Mouse (Mus musculus) olfactory bulb, adult 2 months (tissue): ENCODE measurements around the gene Opalin. TPM values are rescaled to one million over a fixed set of nuclear protein-coding genes. Genes with fewer than 3 reads are reported as not detected.

Experiments
- H3K27ac ChIP-seq: fragments of 200-500 bp; 2 replicates; pipeline ENCODE4 v1.5.1; 2012; ENCODE audit warnings: low read depth, low read length; ENCODE audit not compliant: insufficient read depth
- H3K4me1 ChIP-seq: fragments of 200-500 bp; 2 replicates; pipeline ENCODE4 v1.6.1; 2012; ENCODE audit warnings: low read length; ENCODE audit not compliant: control insufficient read depth, insufficient read depth
- H3K4me3 ChIP-seq: fragments of 200-500 bp; 2 replicates; pipeline ENCODE4 v1.5.1; 2012; ENCODE audit warnings: mild to moderate bottlenecking, low read depth, low read length, moderate library complexity; ENCODE audit not compliant: insufficient read depth
- CTCF ChIP-seq: fragments of 200-500 bp; IDR thresholded peaks from 2 replicates; pipeline ENCODE4 v1.5.1; 2012; ENCODE audit warnings: low read depth, mild to moderate bottlenecking, low read length, moderate library complexity; ENCODE audit not compliant: insufficient read depth
- POLR2A ChIP-seq: fragments of 200-500 bp; IDR thresholded peaks from 2 replicates; pipeline ENCODE4 v1.6.1; 2012; ENCODE audit warnings: mild to moderate bottlenecking, low read depth, low read length, moderate library complexity; ENCODE audit not compliant: insufficient read depth
- WGBS: fragments of 180-500 bp; shearing (Covaris S2); methylation state at CpG from one replicate; pipeline ENCODE4 v1.1.7; 2018; 5-methylcytosine and 5-hydroxymethylcytosine counted together
- polyA plus RNA-seq: library from polyadenylated mRNA; stranded (reverse); fragments of >200 nt; gene quantifications from 2 replicates; pipeline ENCODE4 v1.2.4, GENCODE M21; 2012; ENCODE audit warnings: low replicate concordance; ENCODE audit not compliant: missing spikeins, insufficient read depth, insufficient read length

The Opalin gene
- polyA plus RNA-seq, 1 experiment = not detected

- Histone ChIP-seq H3K4me3 (no peak overlapping the region), H3K27ac (no peak overlapping the region), H3K4me1 (no peaks in the 10 kb centered on the region; the same call in 1 of the 2 replicates)
- TF ChIP-seq POLR2A (no peak), CTCF (no peak)
- WGBS = 7% methylated on average over 2 of the region's 2 CpGs
Measured at GRCm38 (mm10) chr19:41086700-41087099, 9.8 kb upstream of the Opalin start.

GRCm38 (mm10) chr19:41086289-41086688 lies 9.4 kb upstream of the Opalin start:
- Histone ChIP-seq H3K27ac (no peak overlapping the region), H3K4me1 (peaks cover 4% of the 10 kb centered on the region), H3K4me3 (no peak overlapping the region)
- 94% methylated on average over 6 of the region's 6 CpGs for WGBS
- TF ChIP-seq POLR2A = no peak
- no peak for TF ChIP-seq CTCF

GRCm38 (mm10) chr19:41083646-41084045 lies 6.7 kb upstream of the Opalin start:
- Histone ChIP-seq H3K4me3 (no peak overlapping the region), H3K4me1 (peaks cover 4% of the 10 kb centered on the region), H3K27ac (no peak overlapping the region)
- TF ChIP-seq POLR2A (no peak), CTCF (no peak)
- 91% methylated on average over 14 of the region's 14 CpGs for WGBS

GRCm38 (mm10) chr19:41081589-41081988 lies 4.7 kb upstream of the Opalin start:
- Histone ChIP-seq H3K27ac (no peak overlapping the region), H3K4me3 (no peak overlapping the region), H3K4me1 (peaks cover 4% of the 10 kb centered on the region)
- no peak for TF ChIP-seq POLR2A
- WGBS = 40% methylated on average over 3 of the region's 3 CpGs

- TF ChIP-seq CTCF (no peak), POLR2A (no peak)
- H3K4me1 ChIP-seq = no peaks in the 10 kb centered on the region
- no peak overlapping the region for H3K27ac ChIP-seq
- 91% methylated on average over 14 of the region's 14 CpGs for WGBS
- no peak overlapping the region for H3K4me3 ChIP-seq
Measured at GRCm38 (mm10) chr19:41073746-41074455, 3.0 kb downstream of the Opalin start.

- no peak overlapping the region for H3K4me3 ChIP-seq
- no peak overlapping the region for H3K27ac ChIP-seq
- 4% methylated on average over 8 of the region's 8 CpGs for WGBS
- TF ChIP-seq CTCF (peak; percentile 95), POLR2A (no peak)
- no peaks in the 10 kb centered on the region for H3K4me1 ChIP-seq
Measured at GRCm38 (mm10) chr19:41071500-41071899, 5.4 kb downstream of the Opalin start.

GRCm38 (mm10) chr19:41054702-41055101 lies 22.2 kb downstream of the Opalin start:
- no peak overlapping the region for H3K27ac ChIP-seq
- WGBS = 61% methylated on average over 4 of the region's 4 CpGs
- TF ChIP-seq CTCF (no peak), POLR2A (no peak)

GRCm38 (mm10) chr19:41053530-41053929 lies 23.4 kb downstream of the Opalin start:
- 45% methylated on average over 10 of the region's 10 CpGs for WGBS
- Histone ChIP-seq H3K27ac (no peak overlapping the region), H3K4me1 (no peaks in the 10 kb centered on the region), H3K4me3 (no peak overlapping the region)
- TF ChIP-seq POLR2A = no peak
- no peak for TF ChIP-seq CTCF

More at GRCm38 (mm10) chr19:41054702-41055101, 22.2 kb downstream of the Opalin start:
- H3K4me1 ChIP-seq = no peaks in the 10 kb centered on the region
- no peak overlapping the region for H3K4me3 ChIP-seq

- WGBS = 79% methylated on average over 5 of the region's 5 CpGs
Measured at GRCm38 (mm10) chr19:41052247-41052646, 24.7 kb downstream of the Opalin start.

More at GRCm38 (mm10) chr19:41052247-41052646, 24.7 kb downstream of the Opalin start:
- H3K4me3 ChIP-seq = no peak overlapping the region
- H3K27ac ChIP-seq = no peak overlapping the region
- no peak for TF ChIP-seq POLR2A
- TF ChIP-seq CTCF = no peak
- no peaks in the 10 kb centered on the region for H3K4me1 ChIP-seq
